Mouse (Mus musculus): ENCODE measurements around the gene Nufip2.

The Nufip2 gene

GRCm38 (mm10) chr11:77687541-77688131, 1.7 kb downstream of the Nufip2 start:
- peak overlapping the region; percentile 99 for H3K4me3 ChIP-seq (replicated peaks; ENCODE audit: low read length)
- TF ChIP-seq NANOG (IDR thresholded peaks at IDR 0.05; ENCODE audit: borderline replicate concordance, low read length) (no peak), CTCF (conservative IDR thresholded peaks at IDR 0.05; ENCODE audit: low read length) (no peak), POU5F1 (IDR thresholded peaks at IDR 0.05; ENCODE audit: borderline replicate concordance, low read length) (no peak)
- H3K36me3 ChIP-seq (ENCODE audit: insufficient read depth, low read length), result peaks cover 48% of the 10 kb centered on the region
- no peaks in the 10 kb centered on the region for H3K27me3 ChIP-seq (ENCODE audit: insufficient read depth, low read length)
- no peaks in the 10 kb centered on the region for H3K9me3 ChIP-seq (ENCODE audit: low read length)
- peaks cover 62% of the 10 kb centered on the region for H3K4me1 ChIP-seq (replicated peaks; ENCODE audit: low read depth, low read length)

- Histone ChIP-seq H3K27me3 (ENCODE audit: insufficient read depth, low read length) (no peaks in the 10 kb centered on the region), H3K4me3 (replicated peaks; ENCODE audit: low read length) (peak overlapping the region; percentile 59), H3K36me3 (ENCODE audit: insufficient read depth, low read length) (peaks cover 95% of the 10 kb centered on the region), H3K4me1 (replicated peaks; ENCODE audit: low read depth, low read length) (peaks cover 83% of the 10 kb centered on the region), H3K9me3 (ENCODE audit: low read length) (no peaks in the 10 kb centered on the region)
- TF ChIP-seq POU5F1 (IDR thresholded peaks at IDR 0.05; ENCODE audit: borderline replicate concordance, low read length) (no peak), NANOG (IDR thresholded peaks at IDR 0.05; ENCODE audit: borderline replicate concordance, low read length) (no peak), CTCF (conservative IDR thresholded peaks at IDR 0.05; ENCODE audit: low read length) (no peak)
These were observed 7.1 kb downstream of the Nufip2 start for GRCm38 (mm10) chr11:77693026-77693425.

DNA sequence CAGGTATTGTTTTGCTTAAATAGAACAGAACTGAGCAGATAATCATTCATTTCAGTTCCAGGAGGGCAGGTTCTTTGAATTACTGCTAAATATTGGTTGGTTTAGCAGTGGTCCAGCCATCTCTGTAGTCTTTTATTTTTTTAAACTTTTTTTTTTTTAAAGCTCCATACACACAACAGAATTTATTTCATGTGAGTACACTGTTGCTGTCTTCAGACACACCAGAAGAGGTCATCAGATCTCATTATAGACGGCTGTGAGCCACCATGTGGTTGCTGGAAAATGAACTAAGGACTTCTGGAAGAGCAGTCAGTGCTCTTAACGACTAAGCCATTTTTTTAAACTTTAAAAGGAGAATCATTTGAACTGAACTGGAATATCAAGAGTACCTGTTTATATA, 11.3 kb downstream of the Nufip2 start:
- Histone ChIP-seq H3K9me3 (ENCODE audit: low read length) (no peaks in the 10 kb centered on the region), H3K27me3 (ENCODE audit: insufficient read depth, low read length) (no peaks in the 10 kb centered on the region), H3K4me1 (replicated peaks; ENCODE audit: low read depth, low read length) (peaks cover 84% of the 10 kb centered on the region), H3K4me3 (replicated peaks; ENCODE audit: low read length) (no peak overlapping the region), H3K36me3 (ENCODE audit: insufficient read depth, low read length) (peaks cover 95% of the 10 kb centered on the region)
- TF ChIP-seq POU5F1 (IDR thresholded peaks at IDR 0.05; ENCODE audit: borderline replicate concordance, low read length), result no peak
- TF ChIP-seq NANOG (IDR thresholded peaks at IDR 0.05; ENCODE audit: borderline replicate concordance, low read length), result no peak
- TF ChIP-seq CTCF (conservative IDR thresholded peaks at IDR 0.05; ENCODE audit: low read length), result no peak

DNA sequence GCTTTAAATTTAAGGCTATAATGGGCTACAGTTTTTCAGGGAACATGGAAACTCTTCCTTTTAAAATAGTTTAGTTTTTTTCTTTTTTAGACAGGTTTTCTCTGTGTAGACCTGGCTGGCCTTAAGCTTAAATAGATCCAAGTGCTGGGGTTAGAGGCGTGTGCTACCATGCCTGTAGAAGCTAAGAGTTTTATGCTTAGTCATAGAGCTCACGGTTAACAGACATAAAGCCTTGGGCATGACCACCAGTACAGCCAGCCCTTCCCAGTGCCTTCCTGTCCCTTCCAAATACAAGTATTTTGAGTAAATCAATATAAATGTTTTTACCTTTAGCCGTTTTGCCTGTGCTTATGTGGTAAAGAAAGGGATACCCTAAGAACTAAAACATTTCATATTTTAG, 20.0 kb downstream of the Nufip2 start:
- Histone ChIP-seq H3K27me3 (ENCODE audit: insufficient read depth, low read length) (no peaks in the 10 kb centered on the region), H3K4me1 (replicated peaks; ENCODE audit: low read depth, low read length) (peaks cover 76% of the 10 kb centered on the region), H3K4me3 (replicated peaks; ENCODE audit: low read length) (no peak overlapping the region), H3K36me3 (ENCODE audit: insufficient read depth, low read length) (peaks cover 97% of the 10 kb centered on the region), H3K9me3 (ENCODE audit: low read length) (no peaks in the 10 kb centered on the region)
- TF ChIP-seq POU5F1 (IDR thresholded peaks at IDR 0.05; ENCODE audit: borderline replicate concordance, low read length) (no peak), NANOG (IDR thresholded peaks at IDR 0.05; ENCODE audit: borderline replicate concordance, low read length) (no peak), CTCF (conservative IDR thresholded peaks at IDR 0.05; ENCODE audit: low read length) (no peak)

GRCm38 (mm10) chr11:77709039-77709438, 23.1 kb downstream of the Nufip2 start:
- TF ChIP-seq CTCF (conservative IDR thresholded peaks at IDR 0.05; ENCODE audit: low read length) (no peak), POU5F1 (IDR thresholded peaks at IDR 0.05; ENCODE audit: borderline replicate concordance, low read length) (no peak), NANOG (IDR thresholded peaks at IDR 0.05; ENCODE audit: borderline replicate concordance, low read length) (no peak)

DNA sequence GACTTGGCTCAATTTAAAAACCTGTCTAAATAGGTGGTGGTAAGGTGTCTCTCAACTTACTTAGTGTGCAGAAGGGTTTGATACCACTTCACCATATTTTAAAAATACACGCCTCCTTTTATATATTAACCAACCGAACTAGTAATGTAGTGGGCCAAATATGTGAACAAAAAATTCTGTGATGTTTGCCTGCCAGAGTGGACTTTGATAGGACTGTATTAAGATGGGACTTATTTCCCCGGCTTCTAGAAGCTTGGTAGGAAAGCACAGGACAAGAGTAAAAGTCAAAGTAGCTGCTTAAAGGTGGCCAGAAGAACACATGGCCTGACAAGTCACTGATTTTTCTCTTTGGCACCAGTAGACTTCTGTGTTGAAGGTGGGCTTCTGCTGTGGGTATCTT, 27.8 kb downstream of the Nufip2 start:
- Histone ChIP-seq H3K9me3 (ENCODE audit: low read length) (no peaks in the 10 kb centered on the region), H3K36me3 (ENCODE audit: insufficient read depth, low read length) (peaks cover 89% of the 10 kb centered on the region), H3K4me3 (replicated peaks; ENCODE audit: low read length) (no peak overlapping the region), H3K27me3 (ENCODE audit: insufficient read depth, low read length) (no peaks in the 10 kb centered on the region), H3K4me1 (replicated peaks; ENCODE audit: low read depth, low read length) (peaks cover 34% of the 10 kb centered on the region)
- no peak for TF ChIP-seq CTCF (conservative IDR thresholded peaks at IDR 0.05; ENCODE audit: low read length)
- no peak for TF ChIP-seq NANOG (IDR thresholded peaks at IDR 0.05; ENCODE audit: borderline replicate concordance, low read length)
- TF ChIP-seq POU5F1 (IDR thresholded peaks at IDR 0.05; ENCODE audit: borderline replicate concordance, low read length), result no peak

More at GRCm38 (mm10) chr11:77709039-77709438, 23.1 kb downstream of the Nufip2 start:
- no peaks in the 10 kb centered on the region for H3K9me3 ChIP-seq (ENCODE audit: low read length)
- H3K27me3 ChIP-seq (ENCODE audit: insufficient read depth, low read length), result no peaks in the 10 kb centered on the region
- H3K4me3 ChIP-seq (replicated peaks; ENCODE audit: low read length), result no peak overlapping the region
- peaks cover 95% of the 10 kb centered on the region for H3K36me3 ChIP-seq (ENCODE audit: insufficient read depth, low read length)
- peaks cover 56% of the 10 kb centered on the region for H3K4me1 ChIP-seq (replicated peaks; ENCODE audit: low read depth, low read length)

- Histone ChIP-seq H3K4me3 (replicated peaks; ENCODE audit: low read length) (no peak overlapping the region), H3K9me3 (ENCODE audit: low read length) (no peaks in the 10 kb centered on the region), H3K27me3 (ENCODE audit: insufficient read depth, low read length) (no peaks in the 10 kb centered on the region), H3K4me1 (replicated peaks; ENCODE audit: low read depth, low read length) (peaks cover 13% of the 10 kb centered on the region; the same call in 1 of the 2 replicates), H3K36me3 (ENCODE audit: insufficient read depth, low read length) (peaks cover 51% of the 10 kb centered on the region)
- TF ChIP-seq POU5F1 (IDR thresholded peaks at IDR 0.05; ENCODE audit: borderline replicate concordance, low read length) (no peak), CTCF (conservative IDR thresholded peaks at IDR 0.05; ENCODE audit: low read length) (no peak), NANOG (IDR thresholded peaks at IDR 0.05; ENCODE audit: borderline replicate concordance, low read length) (no peak)
These were observed 33.1 kb downstream of the Nufip2 start for GRCm38 (mm10) chr11:77719055-77719454.

DNA sequence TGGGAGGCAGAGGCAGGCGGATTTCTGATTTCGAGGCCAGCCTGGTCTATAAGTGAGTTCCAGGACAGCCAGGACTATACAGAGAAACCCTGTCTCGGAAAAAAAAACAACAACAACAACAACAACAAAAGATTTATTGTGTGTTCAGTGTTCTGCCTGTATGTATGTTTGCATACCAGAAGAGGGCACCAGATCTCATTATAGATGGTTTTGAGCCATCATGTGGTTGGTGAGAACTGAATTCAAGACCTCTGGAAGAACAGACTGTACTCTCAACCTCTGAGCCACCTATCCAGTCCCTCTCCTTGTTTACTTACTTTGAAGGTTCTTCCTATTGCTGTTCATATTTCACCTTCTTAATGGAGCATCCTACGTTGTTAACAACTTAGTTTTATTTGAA, 35.4 kb downstream of the Nufip2 start:
- peak; percentile 27 for TF ChIP-seq CTCF (conservative IDR thresholded peaks at IDR 0.05; ENCODE audit: low read length)
- TF ChIP-seq NANOG (IDR thresholded peaks at IDR 0.05; ENCODE audit: borderline replicate concordance, low read length), result no peak
- TF ChIP-seq POU5F1 (IDR thresholded peaks at IDR 0.05; ENCODE audit: borderline replicate concordance, low read length), result no peak
- Histone ChIP-seq H3K4me3 (replicated peaks; ENCODE audit: low read length) (no peak overlapping the region), H3K9me3 (ENCODE audit: low read length) (no peaks in the 10 kb centered on the region), H3K4me1 (replicated peaks; ENCODE audit: low read depth, low read length) (peaks cover 17% of the 10 kb centered on the region), H3K36me3 (ENCODE audit: insufficient read depth, low read length) (peaks cover 32% of the 10 kb centered on the region), H3K27me3 (ENCODE audit: insufficient read depth, low read length) (no peaks in the 10 kb centered on the region)

DNA sequence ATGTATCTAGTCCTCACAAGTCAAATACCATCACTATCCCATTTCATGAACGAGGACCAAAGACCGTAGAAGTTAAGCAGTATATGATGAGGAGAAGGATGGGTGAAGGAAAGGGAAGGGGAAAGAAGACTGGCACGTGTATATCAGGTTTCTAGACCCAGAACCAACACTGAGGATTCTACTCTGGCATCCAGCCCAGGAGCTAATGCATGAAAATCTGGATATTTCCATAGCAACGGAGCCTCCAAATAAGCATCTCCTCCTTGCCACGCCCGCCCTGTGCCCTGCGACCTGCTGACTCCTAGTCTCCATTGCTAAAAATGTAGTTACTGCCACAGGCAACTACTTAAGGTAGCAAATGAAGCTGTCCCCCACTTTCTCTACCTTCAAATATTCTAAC, 38.8 kb downstream of the Nufip2 start:
- 0 out of 2 replicates have a peak, but pooled peaks cover 3% of the 10 kb centered on the region for H3K36me3 ChIP-seq (ENCODE audit: insufficient read depth, low read length)
- H3K4me1 ChIP-seq (replicated peaks; ENCODE audit: low read depth, low read length), result peaks cover 17% of the 10 kb centered on the region
- TF ChIP-seq POU5F1 (IDR thresholded peaks at IDR 0.05; ENCODE audit: borderline replicate concordance, low read length) (no peak), CTCF (conservative IDR thresholded peaks at IDR 0.05; ENCODE audit: low read length) (no peak), NANOG (IDR thresholded peaks at IDR 0.05; ENCODE audit: borderline replicate concordance, low read length) (no peak)
- no peaks in the 10 kb centered on the region for H3K9me3 ChIP-seq (ENCODE audit: low read length)
- no peaks in the 10 kb centered on the region for H3K27me3 ChIP-seq (ENCODE audit: insufficient read depth, low read length)
- H3K4me3 ChIP-seq (replicated peaks; ENCODE audit: low read length), result no peak overlapping the region
